Mouse (Mus musculus) spleen, postnatal 14 days (tissue): Measurements from ENCODE around the gene Zmiz1.
A peak's percentile ranks its signal among the peaks of the same experiment; 100 is the strongest.

ENCODE experiments used
- DNase-seq, 2 experiments: peaks; one replicate each; pipeline ENCODE4 v3.0.0; 2021 to 2022; ENCODE audit warnings: low spot score in 2 of 2

Gene Zmiz1

GRCm38 (mm10) chr14:25686216-25686945 is 227.4 kb downstream of the Zmiz1 start:
- no peak for DNase-seq

GRCm38 (mm10) chr14:25686983-25687901 is 228.3 kb downstream of the Zmiz1 start:
- DNase-seq = no peak

GRCm38 (mm10) chr14:25693271-25693887 is 234.4 kb downstream of the Zmiz1 start:
- no peak for DNase-seq

DNA sequence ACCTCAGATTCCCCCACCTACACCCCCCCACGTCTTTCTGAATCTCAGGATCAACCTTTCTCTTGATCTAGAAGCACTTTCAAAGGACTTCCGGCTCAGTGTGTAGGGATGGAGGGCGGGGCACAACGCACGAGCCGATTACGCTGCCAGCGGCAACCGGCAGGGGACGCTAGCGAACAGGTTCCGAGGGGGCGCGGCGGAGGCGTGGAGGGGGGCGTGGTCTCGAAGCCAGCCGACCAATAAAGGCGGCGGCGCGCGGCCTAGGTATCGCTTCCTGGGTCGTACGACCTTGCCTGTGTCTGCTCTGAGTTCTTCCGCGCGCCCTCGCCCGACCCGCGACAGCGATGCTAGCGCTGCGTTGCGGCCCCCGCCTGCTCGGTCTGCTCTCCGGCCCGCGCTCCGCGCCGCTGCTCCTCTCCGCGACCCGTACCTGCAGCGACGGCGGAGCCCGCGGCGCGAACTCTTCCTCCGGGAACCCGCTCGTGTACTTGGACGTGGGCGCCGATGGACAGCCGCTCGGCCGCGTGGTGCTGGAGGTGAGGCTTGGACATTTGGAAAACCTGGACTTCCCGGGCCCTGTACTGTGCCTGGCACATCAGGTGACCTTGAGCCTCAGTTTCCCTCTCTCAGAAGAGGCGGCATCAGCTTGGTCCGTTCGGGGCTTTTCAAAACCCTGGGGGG is 235.0 kb downstream of the Zmiz1 start, which contains the start of gene Ppif:
Ppif (plus strand) TSS at position 267 of the 681 bp plus-strand sequence.
- peak; percentile 95 to 98 for DNase-seq

GRCm38 (mm10) chr14:25694569-25694897 is 235.5 kb downstream of the Zmiz1 start:
- no peak for DNase-seq

GRCm38 (mm10) chr14:25695059-25695458 is 236.1 kb downstream of the Zmiz1 start:
- DNase-seq = no peak

DNA sequence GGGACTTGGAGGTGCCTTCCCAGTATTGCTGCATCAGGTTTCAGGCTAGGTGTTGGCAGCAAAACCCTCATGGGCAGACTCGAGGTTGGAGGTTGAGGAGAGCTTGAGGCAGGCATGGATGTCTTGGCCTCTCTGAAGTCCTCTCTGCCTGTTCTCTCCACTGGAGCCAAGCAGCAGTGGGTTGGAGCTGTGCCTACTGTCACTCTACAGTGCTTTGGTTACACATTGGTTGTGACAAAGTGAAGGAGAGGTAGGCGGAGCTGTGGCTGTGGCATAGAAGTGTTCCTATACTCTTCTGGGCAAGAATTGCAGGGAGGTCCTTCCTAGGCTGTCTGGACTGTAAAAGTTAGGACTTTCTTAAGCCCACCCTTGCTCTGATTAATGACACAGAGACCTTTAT is 237.4 kb downstream of the Zmiz1 start:
- DNase-seq = no peak

- DNase-seq = no peak
Observed at GRCm38 (mm10) chr14:25701986-25702385, 243.0 kb downstream of the Zmiz1 start.

DNA sequence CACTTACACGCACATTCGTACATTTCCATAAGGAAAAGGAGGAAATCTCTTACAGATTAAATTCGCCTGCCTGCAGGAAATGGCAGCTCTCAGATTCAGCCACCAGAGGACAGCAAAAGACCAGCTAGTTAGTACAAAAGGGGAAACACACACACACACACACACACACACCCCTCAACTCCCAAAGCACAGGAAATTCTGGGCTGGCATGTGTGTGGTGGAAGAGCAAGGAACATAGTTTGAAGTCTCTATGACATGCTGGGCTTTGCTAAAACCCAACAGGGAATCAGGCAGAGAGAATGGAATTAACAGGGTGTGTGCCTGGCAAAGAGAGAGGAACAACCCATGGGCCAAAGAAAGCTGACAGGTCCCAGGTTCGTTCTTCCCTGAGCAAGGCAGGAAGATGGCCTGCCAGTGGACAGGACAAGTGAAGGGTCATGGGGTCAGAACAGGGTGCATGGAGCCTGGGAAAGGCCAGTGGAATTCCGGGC is 248.8 kb downstream of the Zmiz1 start:
- DNase-seq = no peak

- DNase-seq = no peak
Observed at GRCm38 (mm10) chr14:25708451-25708850, 249.5 kb downstream of the Zmiz1 start.

DNA sequence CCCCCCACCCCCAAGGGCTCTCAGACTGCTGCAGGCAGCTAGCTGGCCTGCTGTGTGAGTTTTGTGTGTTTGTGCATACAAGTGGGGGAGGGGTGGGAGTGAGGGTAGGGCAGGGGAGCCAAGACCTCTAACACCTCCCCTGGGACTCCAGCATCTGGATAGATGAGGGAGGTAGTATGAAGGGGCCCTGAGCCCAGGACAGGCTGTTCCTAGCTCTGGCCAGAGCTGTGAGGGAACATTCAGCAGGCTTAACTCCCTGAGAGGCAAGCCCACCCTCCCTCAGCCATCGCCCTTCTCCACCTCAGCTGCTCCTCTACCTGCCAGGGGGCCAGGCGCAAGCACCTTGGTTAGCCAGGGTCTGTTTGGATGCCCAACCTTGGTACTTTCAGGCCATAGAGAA is 249.9 kb downstream of the Zmiz1 start:
- no peak for DNase-seq

DNA sequence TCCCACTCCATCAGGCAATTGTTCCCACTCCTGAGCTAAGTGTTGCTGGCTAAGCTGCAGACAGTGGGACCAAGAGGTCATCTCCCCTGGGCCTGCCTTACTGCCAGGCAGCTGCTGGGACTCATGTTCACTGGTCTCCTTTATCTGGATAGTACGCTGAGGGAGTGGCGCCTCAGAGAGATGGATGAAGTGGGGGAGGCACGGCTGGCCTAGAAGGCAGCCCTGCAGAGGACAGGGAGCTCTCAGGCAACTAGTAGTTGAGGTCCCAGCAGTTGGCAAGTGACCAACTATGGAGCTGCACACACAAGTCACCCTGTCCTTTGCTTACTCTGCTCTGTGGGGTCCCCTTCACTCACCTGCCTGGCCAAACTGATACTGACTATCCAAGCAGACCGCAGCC is 251.1 kb downstream of the Zmiz1 start:
- no peak for DNase-seq

- no peak for DNase-seq
Observed at GRCm38 (mm10) chr14:25710681-25711080, 251.7 kb downstream of the Zmiz1 start.

DNA sequence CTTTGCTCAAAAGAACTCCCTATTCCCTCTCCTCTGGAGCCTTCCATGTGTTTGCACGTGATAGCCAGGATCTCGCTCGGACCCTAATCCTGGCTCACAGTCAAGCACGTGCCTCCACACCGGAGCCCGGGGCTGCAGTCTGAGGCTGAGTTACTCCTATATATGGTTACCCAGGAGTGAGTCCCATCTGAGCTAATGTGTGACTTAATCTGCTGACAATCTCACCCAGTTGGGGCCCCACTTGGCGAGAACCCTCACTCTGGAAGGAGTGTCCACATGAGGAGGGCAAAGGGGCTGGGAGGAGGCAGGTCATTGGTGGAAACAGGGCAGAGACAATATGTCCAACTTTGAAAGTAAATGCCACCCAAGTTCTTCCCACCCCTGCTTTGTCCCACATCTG is 252.2 kb downstream of the Zmiz1 start:
- DNase-seq = no peak

GRCm38 (mm10) chr14:25711602-25712001 is 252.6 kb downstream of the Zmiz1 start:
- DNase-seq = no peak

- no peak for DNase-seq
Observed at GRCm38 (mm10) chr14:25713443-25713842, 254.5 kb downstream of the Zmiz1 start.
